Mouse (Mus musculus) 416B (cell line): ENCODE data around the gene Nfu1.

ENCODE experiments used
- DNase-seq: peaks from one replicate; pipeline ENCODE4 v3.0.0; 2011; ENCODE audit warnings: low read depth

The Nfu1 gene

GRCm38 (mm10) chr6:87008887-87009286 is at the start of gene Nfu1:
Gene Nfu1, plus strand, starts transcription at chr6:87009236.
- peak; percentile 10 for DNase-seq

- no peak for DNase-seq
Measured at GRCm38 (mm10) chr6:86963987-86964685, 44.9 kb upstream of the Nfu1 start.

GRCm38 (mm10) chr6:86967166-86967565 is 41.9 kb upstream of the Nfu1 start:
- no peak for DNase-seq

GRCm38 (mm10) chr6:86973956-86974355 is 35.1 kb upstream of the Nfu1 start:
- DNase-seq: peak; percentile 13

- DNase-seq: no peak
Measured at GRCm38 (mm10) chr6:86978156-86978908, 30.7 kb upstream of the Nfu1 start.

GRCm38 (mm10) chr6:86978909-86979265 is 30.1 kb upstream of the Nfu1 start:
- DNase-seq: no peak

GRCm38 (mm10) chr6:86981206-86981605 is 27.8 kb upstream of the Nfu1 start:
- DNase-seq: no peak

- no peak for DNase-seq
Measured at GRCm38 (mm10) chr6:86985314-86986106, 23.5 kb upstream of the Nfu1 start.

- DNase-seq: peak; percentile 8
Measured at GRCm38 (mm10) chr6:86989576-86989975, 19.5 kb upstream of the Nfu1 start.

GRCm38 (mm10) chr6:86991041-86991440 is 18.0 kb upstream of the Nfu1 start:
- DNase-seq: no peak

GRCm38 (mm10) chr6:86992349-86992748 is 16.7 kb upstream of the Nfu1 start:
- DNase-seq: no peak

GRCm38 (mm10) chr6:86994254-86994653 is 14.8 kb upstream of the Nfu1 start:
- DNase-seq: peak; percentile 72

GRCm38 (mm10) chr6:86996629-86997307 is 12.3 kb upstream of the Nfu1 start:
- DNase-seq: no peak

GRCm38 (mm10) chr6:86997360-86997759 is 11.7 kb upstream of the Nfu1 start:
- no peak for DNase-seq

GRCm38 (mm10) chr6:87001995-87002394 is 7.0 kb upstream of the Nfu1 start:
- no peak for DNase-seq

GRCm38 (mm10) chr6:87002521-87003055 is 6.4 kb upstream of the Nfu1 start:
- peak; percentile 93 for DNase-seq

GRCm38 (mm10) chr6:87004099-87004498 is 4.9 kb upstream of the Nfu1 start:
- no peak for DNase-seq

GRCm38 (mm10) chr6:87005577-87005976 is 3.5 kb upstream of the Nfu1 start:
- DNase-seq: peak; percentile 16

GRCm38 (mm10) chr6:87009692-87010328 is 774 bp downstream of the Nfu1 start:
- peak; percentile 96 for DNase-seq

GRCm38 (mm10) chr6:87016916-87017315 is 7.9 kb downstream of the Nfu1 start:
- DNase-seq: peak; percentile 77

GRCm38 (mm10) chr6:87018874-87019273 is 9.8 kb downstream of the Nfu1 start:
- no peak for DNase-seq
